Mouse (Mus musculus): ENCODE results near the gene Sctr.
A peak's percentile ranks its signal among the peaks of the same experiment; 100 is the strongest.

Sctr gene

DNA sequence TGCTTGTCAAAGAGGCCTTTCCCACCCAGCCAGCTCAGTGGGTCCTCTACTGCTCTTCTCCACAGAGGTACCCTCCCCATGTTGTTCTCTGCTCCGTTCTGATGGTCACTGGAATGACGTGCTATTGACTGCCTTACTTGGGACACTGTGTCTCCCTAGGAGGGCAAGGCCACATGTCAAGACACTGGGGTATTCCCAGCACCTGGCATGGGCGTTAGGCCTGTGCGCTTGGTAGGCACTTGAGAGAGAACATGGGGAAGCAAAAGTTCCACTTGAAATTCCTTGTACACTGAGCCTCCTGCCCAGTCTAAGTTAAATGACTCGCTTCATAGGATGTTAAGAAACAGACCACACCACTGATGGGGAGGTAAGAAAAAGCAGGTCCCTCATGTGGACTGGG lies 62.4 kb downstream of the Sctr start:
- no peak for DNase-seq (ENCODE audit: extremely low spot score)

DNA sequence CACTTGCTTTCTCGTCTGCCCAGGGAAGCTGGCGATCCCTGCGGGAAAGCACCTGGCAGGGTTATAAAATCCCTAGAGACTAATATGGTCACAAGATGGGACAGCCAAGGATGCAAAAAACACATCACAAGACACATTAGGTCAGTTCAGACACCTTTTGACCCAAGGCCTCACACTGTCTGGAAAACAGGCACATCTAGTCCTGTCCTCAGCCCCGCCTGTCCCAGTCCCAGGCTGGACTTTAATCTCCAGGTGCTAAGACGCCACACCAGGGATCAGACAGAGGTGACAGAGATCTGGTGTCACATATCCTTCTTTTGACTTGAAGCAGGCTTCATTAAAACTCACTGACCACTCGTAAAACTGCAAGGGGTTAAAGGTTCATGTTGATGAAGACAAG lies 63.5 kb downstream of the Sctr start:
- DNase-seq (ENCODE audit: extremely low spot score), result no peak

DNA sequence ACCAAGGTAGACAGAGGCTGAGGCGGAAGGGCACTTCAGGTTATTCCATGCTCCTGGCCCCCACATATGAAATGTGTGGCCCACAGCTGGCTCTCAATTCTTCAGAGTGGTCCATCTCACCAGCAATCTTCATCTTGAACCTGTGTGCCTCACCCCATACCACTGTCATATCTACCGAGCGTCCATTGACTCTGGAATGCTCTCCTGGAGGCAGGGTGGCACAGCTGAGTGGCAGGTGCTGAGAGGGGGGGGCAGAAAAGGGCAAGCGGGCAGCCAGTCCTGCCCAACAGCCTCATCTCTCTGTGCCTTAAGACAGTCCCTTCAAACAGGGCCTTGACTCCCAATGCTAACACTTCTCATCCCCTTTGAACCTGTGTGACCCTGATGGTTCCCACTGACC lies 64.4 kb downstream of the Sctr start:
- no peak for DNase-seq (ENCODE audit: extremely low spot score)

DNA sequence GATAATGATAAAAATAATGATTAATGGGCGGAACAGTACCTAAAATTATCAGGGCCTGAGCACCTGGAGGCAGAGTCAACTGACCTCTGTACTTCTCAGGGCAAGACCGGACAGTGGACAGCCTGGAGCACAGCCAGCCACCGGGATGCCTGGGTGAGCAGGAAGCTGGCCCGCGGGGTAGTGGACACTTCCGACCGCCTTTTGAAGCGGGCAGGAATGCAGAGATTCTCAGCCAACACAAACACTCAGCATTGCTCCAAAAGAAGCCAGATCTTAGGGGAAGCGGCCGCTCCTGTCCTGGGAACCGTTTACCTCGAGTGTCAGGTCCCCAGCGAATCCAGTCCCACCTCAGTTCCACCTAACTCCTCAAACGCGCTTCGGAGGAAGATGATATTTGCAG lies 66.2 kb downstream of the Sctr start:
- DNase-seq (ENCODE audit: extremely low spot score), result peak; percentile 34

DNA sequence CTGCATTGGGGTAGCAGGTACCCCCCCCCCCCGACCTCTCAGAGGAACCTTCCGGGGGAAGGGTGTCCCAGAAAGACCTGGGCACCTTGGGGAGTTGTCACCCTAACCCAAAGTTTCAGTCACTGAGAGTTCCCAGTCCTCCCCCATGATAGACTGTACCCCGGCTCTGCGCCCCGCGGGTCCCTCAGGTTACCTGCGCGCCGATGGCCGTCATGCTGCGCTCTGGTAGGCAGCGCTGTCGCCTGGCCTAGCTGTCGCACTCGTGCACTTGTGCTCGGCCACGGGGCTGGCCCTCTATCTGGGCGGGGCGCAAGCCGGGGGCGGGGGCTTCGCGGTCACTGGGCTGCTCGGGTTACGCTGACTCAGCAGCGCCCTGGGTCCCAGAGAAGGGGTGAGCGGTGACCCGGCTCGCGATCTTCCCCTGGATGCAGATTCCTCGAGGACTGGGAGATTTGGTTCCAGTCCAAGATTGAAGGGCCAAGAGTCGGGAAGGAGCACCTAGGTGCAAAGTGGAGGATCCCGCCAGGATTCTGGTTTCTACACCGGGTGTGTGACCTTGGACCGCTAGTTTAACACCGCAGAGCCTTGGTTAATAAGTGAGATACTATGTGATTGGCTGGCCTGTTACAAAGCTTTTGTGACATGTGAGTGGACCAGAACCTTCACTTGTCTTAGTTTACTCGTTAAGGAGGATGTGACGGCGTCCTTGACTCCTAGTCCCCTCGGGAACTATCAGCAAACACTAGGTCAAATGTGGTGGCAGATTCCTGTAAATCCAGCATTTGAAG lies 67.0 kb downstream of the Sctr start, which contains the start of gene Tmem37:
Tmem37 (minus strand) TSS at position 556 of the 788 bp plus-strand sequence.
- DNase-seq (ENCODE audit: extremely low spot score), result peak; percentile 88

DNA sequence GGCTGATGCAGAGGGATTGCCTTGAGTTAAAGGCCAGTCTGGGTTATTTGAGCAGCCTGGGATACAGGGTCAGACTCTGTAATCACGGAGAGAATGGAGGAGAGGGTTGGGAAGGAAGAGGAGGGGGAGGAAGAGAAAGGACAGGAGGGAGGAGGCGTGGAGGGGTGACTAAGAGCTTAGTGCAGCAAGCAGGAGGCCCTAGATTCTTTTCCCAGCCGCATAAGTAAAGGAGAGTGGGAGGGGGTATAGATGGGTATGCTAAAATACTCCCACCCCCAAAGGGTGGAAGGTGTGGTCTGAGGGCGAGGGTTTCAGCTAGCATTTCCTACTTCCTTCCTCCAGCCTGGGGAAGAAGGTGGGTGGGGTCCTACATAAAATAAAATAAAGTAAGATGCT lies 67.6 kb downstream of the Sctr start:
- DNase-seq (ENCODE audit: extremely low spot score), result no peak

DNA sequence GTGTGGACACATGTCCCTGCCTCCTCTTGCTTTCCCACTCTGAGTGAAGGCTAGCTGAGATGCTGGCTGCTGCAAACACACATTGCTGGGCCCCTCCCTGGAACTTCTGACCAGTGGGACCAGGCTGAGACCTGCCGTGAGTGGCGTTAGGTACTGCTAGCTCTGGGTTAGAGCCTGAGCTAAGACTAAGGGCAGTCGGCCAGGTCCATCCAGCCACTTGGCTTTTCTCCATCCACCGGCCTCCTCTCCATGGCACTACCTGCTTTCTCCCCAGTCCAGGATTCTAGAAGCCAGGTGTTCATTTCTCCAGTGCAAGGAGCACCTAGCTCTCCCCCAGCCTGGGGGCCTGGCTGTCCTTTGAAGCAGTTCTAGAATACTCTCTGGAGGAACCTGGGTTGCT lies 68.2 kb downstream of the Sctr start:
- DNase-seq (ENCODE audit: extremely low spot score), result no peak

DNA sequence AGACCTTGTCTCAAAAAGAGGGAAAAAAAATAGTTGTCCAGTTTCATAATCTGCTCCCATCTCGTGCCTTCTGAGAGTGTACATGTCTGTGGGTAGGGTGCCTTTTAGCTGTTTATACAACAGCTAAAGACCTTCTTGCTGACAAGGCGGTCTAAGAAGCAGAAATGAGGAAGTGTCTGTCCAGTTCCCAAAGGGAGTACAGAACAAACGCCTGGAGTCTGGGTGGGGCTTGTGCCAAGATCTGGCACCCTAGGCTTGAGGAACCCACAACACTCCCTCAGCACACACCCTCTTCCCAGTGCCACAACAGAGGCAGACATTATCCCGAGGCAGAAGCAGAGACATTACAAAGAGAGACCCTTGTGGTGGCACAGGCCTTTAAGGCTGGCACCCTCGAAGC lies 68.8 kb downstream of the Sctr start:
- no peak for DNase-seq (ENCODE audit: extremely low spot score)

DNA sequence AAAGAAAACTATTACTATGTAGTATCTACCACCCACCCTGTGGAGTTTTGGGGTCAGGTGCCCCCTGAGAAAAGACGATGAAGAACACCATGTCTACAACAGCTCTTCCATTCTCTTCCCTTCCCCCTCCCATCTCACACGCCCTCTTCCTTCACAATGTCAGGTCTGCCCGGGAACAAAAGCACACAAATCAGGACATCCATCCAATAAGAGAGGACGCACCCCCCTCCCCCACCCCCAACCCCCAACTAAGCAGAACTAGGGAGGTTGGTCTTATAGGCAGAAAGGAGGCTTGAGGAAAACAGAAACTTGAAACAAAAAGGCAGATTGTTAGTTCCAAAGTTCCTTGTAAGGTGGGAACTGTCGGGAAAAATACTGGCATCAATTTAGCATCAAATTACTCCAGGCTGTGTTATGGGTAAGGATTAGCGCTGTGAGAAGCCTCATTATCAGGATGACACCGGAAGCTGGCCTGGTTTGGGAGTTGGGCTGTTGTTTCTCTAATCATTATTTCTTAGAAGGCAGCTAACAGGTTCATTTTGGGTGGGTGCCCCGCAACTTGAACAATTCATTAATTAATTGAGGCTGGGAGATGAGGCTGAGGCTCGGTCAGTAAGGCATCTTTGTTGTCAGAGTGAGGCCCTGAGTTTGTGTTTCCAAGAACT lies 71.2 kb downstream of the Sctr start:
- no peak for DNase-seq (ENCODE audit: extremely low spot score)

DNA sequence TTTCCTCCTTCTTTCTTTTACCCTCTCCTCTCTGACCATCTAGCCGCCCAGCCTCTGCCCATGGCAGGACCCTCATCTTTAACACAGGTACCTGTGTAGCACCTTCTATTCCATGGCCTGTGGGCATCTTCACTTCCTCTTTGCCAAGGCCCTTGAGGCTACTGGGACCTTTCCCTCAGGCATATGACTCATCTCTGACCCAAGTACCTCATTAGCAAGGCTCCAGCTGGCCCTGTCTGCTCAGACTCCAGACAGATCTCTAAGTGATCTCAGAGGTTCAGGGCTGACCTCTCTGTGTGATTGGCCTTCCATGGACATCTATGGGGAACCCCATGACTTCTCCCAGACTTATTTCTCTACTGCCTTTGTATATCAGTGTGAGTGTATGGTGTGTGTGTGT lies 73.9 kb downstream of the Sctr start:
- DNase-seq (ENCODE audit: extremely low spot score), result no peak

DNA sequence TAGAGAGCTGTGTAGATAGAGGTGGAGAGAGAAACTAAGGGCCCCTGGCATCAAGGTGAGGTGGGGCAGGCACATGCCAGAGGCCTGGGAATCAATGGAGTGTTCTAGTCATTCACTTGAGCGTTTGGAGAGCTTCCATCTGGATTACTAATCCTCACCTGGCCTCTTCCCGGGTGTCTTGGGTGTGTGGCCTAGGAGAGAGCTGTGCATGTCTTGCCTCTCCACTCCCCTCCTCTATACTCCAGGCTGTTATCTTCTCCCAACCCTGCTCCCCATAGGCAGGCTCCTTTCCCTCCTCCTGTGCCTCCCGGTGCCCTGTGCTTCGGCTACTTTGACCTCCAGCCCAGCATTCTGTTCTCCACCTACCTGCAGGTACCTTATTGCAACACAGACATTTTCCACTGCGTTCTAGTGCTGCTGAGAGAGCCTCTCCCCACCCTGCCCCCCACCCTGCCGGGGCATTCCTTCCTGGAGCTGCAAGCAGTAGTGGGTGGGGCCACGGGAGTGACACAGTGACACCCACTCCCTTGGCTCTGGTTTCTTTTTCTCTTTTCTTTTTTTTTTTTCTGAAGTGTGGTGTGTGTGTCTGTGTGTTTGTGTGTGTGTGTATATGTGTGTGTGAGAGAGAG lies 76.4 kb downstream of the Sctr start:
- no peak for DNase-seq (ENCODE audit: extremely low spot score)

DNA sequence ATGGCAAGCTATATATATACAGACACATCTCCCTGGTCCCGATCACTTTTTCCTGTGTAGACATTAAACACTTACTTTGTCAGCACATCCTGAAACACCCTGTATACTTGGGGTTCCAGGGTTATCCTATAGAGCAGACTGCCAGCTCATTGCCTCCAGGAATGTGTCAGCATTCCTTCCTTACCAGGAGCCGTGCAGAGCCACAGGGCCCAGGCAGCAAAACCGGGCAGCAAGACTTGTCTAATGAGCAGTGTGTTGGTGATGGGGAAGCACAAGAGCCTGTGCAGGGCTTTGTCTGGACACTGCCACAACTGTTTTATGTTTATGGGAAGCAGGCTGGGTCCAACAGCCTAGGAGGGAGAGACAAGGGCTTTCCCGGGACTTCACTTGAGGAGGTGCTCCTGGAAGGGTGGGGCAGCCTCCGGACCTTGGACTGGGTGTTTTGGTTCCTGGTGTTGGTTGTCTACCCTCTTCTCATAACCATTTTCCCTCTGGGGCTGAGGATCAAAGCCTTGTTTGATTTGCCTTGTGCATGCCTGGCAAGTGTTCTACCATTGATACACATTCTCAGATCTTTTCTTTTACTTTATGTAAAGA lies 77.3 kb downstream of the Sctr start:
- DNase-seq (ENCODE audit: extremely low spot score), result no peak

DNA sequence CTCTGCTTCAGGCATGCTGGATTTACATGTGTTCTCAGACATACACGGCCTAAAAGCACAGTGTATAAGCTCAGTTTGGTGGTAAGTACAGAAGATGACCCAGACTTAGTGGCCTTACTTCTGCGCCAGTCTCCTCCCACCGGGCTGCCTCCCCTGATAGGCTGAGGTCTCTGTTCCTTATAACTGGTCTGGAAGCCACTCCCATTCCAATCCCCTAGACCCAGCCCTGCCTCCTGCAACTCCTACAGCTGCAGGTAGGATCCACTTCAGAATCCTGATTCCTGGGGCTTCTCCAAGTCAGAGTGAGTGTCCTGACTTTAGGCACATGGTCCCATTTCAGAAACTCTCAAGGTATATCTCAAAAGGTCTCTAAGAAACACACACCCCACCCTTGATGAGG lies 79.0 kb downstream of the Sctr start:
- no peak for DNase-seq (ENCODE audit: extremely low spot score)

DNA sequence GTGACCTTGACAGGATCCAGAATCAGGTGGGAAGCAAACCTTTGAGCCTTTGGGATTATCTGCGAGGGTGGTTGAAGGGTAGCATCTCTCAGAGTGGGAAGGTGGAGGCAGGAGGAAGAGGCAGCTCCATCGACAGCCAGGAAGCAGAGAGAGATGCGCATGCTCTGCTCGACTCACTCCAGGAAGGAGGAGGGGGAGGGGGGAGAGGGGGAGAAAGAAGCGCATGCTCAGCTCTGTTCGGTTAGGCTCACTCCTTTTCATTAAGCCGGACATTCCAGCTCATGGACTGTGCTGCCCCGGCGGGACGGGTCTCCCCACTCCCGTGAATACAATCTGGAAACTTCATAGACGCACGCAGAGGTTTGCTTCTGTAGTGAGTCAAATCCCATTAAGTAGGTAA lies 80.0 kb downstream of the Sctr start:
- no peak for DNase-seq (ENCODE audit: extremely low spot score)

DNA sequence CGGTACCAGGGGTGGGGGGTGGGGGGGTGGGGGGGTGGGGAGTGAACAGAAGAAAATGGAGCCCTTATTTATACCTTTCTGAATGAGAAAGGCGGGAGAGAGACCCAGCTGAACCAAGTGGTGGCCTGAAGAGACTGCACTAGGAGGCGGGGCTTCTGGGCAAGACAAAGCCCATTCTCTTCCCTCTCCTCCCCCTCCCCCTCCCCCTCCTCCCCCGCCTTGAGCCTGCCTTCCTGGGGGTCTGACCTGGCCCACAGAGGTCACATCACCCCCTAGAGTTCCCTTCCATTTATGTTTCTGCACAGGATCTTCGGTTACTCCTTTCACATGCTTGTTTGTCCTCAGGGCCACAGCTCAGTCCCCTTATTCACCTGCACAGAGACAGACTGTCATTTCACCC lies 82.5 kb downstream of the Sctr start:
- DNase-seq (ENCODE audit: extremely low spot score), result peak; percentile 40

DNA sequence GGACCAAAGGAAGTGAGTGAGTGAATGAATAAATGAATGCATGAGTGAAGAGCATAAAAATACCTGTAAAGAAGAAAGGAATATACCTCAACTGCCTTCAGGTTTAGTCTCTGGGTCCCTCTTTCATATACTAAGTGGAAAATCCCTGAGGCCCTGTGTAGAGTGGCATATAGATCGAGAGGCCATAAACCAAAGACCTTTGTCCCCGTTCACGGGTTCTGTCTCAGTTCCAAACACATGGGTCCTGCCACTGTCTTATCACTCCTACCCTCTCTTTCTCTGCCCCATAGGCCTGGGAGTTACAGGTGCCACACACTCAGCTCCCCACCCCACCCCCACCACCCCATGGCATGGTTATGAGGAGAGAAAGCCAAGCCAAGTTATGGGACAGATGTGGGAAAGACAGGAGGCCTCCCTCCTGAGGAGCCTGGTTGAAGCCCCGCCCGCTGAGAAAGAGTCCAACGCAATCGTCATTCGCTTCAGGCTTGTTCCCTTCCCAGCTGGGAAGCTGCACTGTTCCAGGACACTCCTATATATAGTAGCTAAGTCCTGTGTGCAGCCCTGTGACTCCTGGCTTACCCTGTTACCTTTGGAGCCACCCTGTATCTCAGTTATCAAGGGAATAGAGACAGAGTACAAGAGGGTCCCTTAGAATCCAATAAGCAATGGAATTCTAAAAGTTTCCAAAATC lies 84.3 kb downstream of the Sctr start:
- DNase-seq (ENCODE audit: extremely low spot score), result no peak

DNA sequence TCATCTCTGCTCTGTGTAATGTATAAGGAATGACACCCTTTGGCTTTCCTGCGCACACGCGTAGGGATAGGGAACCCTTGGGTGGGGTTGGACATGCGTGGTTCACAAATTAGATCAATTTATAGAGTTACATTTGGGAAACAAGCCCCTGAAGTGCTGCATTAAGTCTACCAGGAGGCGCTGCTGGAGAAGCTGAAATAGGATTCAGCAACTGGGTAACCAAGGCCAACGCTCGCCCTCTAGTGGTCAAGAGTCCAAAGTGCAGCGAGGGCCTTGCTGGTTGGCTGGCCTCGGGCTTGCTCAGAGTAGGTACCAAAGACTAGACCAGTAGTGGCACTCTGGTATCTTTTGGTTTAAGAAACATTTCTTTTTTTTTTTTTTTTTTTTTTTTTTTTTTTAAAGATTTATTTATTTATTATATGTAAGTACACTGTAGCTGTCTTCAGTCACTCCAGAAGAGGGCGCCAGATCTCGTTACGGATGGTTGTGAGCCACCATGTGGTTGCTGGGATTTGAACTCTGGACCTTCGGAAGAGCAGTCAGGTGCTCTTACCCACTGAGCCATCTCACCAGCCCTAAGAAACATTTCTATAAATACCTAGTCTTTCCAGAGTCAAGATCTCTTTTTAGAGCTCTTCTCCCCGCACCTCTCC lies 86.9 kb downstream of the Sctr start:
- DNase-seq (ENCODE audit: extremely low spot score), result peak; percentile 80

DNA sequence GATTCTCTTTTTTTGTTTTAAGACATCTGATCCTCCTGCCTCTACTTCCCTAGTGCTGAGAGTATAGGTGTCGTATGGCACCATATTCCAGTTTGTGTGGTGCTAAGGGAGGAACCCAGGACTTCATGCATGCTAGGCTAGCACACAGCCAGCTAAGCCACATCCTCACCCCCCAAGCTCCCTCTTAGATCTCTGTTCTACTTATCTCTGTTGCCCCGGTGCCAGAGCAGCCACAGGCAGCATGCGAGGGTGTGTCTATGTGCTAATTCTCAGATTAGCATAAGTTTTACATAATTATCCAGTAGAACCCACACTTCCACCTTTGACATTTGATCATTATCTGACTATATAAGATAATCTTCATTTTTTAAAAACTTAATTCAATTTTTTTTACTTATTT lies 88.2 kb downstream of the Sctr start:
- no peak for DNase-seq (ENCODE audit: extremely low spot score)

DNA sequence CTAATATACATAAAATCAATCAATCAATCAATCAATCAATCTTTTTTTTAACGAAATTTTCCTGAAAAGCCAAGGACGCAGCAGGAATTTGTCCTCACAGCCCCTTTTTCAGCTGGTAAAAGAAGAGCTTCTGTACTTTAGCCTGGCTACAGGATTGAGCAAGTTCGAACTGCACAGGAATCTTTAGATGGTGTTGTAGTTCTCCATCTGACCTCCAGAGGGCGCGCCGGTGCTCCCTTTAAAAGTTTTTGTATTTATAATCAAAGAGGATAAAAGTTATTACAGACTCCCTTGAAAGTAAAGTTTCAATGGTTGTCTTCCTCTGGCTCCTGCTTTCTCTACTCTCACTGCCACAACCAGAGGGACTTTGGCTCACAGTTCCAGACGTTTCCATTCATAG lies 91.6 kb downstream of the Sctr start:
- peak; percentile 36 for DNase-seq (ENCODE audit: extremely low spot score)

DNA sequence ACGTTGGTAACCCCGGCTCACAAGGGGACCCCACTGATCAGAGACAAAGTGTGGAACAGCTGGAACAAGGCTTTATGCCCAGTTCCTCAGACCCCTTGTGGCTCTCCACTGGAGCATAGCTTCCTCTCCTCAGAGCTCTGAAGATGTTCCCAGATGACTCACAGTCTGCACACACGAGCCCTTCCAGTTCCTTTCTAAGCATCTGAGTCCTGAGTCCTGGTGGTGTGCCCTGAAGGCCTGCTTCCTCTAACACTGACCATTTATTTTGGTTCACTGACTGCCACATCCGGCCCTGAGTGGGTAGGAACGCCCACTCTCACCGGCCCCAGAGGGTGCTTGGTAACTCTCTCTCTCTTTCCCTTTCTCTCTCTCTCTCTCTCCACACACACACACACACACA lies 92.8 kb downstream of the Sctr start:
- no peak for DNase-seq (ENCODE audit: extremely low spot score)

DNA sequence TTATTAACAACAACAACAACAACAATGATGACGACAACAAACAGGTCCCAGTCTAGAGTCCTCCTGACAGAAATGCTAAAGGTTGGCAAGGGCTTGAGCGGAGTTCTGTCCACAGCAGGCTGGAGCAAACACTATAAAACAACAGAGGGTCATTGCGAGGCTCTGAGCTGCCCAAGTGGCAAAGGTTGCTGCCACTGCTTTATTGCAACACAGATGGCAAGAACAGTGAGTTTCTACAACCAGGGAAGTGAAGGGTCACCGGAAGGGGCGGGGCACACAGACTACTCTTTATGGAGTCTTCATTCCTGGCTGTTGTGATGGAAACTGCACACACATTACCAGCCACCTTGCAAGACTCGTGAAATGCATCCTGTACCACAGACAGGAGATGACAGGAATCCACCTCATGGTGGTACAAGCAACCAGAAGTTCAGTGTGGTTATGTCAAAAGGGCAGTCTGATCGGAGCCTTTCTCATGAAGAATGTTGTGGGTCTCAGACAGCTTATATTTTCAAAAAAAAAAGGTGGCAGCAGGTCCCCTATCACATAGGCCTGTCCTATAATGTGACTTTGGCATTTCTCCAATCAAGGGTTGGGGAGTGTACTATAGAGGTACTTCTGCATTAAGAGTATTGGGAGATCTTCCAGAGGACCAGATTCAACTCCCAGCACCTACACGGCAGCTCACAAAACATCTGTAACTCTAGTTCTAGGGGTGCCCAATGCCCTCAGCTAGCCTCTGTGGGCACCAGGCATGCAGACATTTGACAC lies 93.9 kb downstream of the Sctr start:
- DNase-seq (ENCODE audit: extremely low spot score), result no peak
